Mouse (Mus musculus): ENCODE measurements around the gene Fcgr3.

Fcgr3 gene

DNA sequence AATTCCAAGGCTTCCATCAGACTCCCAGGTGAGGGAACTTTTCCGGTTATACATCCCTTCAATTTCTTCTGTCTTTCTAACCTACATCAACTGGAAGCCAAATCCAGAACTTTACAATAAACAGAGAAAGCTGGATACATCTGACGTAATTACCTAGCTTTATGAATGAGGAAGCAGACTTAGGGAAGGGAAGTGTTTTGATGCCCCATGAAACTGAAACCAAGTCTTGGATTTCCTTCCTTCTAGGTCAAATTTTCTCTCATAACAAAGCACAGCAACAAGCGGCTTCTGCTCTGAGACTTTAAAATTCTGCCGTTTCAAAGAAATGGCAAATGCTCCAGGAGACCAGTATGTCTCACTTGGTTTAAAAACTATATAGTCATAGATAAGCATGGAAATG lies 58.4 kb downstream of the Fcgr3 start:
- no peak for DNase-seq

DNA sequence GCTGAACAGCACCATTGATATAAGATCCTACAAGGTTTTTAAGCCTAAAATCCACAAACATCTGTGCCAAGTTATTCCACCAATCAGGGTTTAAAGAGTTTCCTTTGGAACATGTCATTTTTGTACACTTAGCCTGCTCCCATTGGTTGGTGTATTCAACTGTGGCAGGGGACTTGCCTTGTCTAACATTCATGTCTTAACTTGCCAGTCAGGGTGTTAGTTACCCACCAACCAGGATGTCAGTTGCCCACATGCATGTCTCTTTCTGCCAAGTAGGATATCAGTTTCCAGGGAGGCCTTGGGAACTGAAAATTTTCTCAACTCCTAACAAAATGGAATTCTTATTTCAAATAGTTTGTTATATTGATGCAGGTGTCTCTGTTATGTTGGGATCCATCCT lies 59.1 kb downstream of the Fcgr3 start:
- no peak for DNase-seq

DNA sequence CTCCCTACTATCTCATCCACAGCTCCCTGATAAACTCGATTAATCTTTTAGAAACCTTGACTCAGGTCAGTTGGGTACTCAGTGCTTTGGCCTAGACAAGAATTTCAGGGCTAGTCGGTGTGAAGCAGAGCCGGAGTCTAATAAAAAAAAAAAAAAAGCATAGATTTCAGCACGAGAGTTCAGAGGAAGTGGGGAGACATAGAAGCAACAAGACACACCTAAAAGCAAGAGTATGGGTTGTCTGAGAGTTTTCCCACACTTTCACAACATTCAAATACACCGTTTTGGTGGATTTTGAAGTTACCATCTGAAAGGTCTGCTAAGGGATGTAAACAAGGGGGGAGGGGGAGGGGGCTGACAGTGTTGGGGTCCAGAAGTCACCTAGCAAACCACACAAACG lies 59.7 kb downstream of the Fcgr3 start:
- DNase-seq, result no peak
